Mouse (Mus musculus): ENCODE data around the gene Ccr9. TPM values are rescaled to one million over a fixed set of nuclear protein-coding genes. Genes with fewer than 3 reads are reported as not detected.

Ccr9 gene
- polyA plus RNA-seq, 1 experiment: not detected

DNA sequence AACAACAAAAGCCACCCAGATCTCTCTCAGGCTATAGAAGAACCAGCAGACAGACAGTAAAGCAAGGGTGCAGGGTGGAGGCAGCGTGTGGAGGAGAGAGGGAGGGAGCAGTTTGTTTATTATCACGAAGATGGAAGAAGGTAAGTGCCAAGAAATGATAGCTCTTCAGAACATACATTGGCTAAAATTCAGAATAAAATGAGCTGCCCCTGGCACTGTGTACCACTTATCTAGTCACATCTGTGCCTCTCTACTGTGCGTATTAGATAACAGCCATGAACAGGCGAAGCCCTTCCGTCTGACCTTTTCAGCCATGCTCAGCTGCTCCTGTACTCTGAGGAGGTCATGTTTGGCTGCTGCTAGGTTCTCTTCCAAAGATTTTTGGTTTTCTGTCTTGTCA is 23.6 kb downstream of the Ccr9 start:
- no peaks in the 10 kb centered on the region for H3K27me3 ChIP-seq (ENCODE audit: control insufficient read depth, insufficient read depth, low read length, poor library complexity, severe bottlenecking)
- H3K27ac ChIP-seq (ENCODE audit: insufficient read depth, low read length): no peak overlapping the region
- TF ChIP-seq POLR2A (IDR thresholded peaks at IDR 0.05; ENCODE audit: insufficient read depth, low read length): no peak
- TF ChIP-seq EP300 (IDR thresholded peaks at IDR 0.05; ENCODE audit: insufficient read depth, low read depth, low read length): no peak
- TF ChIP-seq CTCF (IDR thresholded peaks at IDR 0.05; ENCODE audit: low read depth, low read length): no peak
- H3K9ac ChIP-seq (ENCODE audit: low read depth, poor library complexity, severe bottlenecking): no peak overlapping the region
- H3K36me3 ChIP-seq (ENCODE audit: control insufficient read depth, insufficient read depth, low read length, poor library complexity, severe bottlenecking): no peaks in the 10 kb centered on the region; the same call in 1 of the 2 replicates
- no peak overlapping the region for H3K4me3 ChIP-seq (ENCODE audit: low read depth, low read length)
- no peaks in the 10 kb centered on the region for H3K9me3 ChIP-seq (replicated peaks; ENCODE audit: control insufficient read depth, insufficient read depth, low read length, poor library complexity, severe bottlenecking)
- no peaks in the 10 kb centered on the region for H3K4me1 ChIP-seq (ENCODE audit: control insufficient read depth, insufficient read depth, low read length)

DNA sequence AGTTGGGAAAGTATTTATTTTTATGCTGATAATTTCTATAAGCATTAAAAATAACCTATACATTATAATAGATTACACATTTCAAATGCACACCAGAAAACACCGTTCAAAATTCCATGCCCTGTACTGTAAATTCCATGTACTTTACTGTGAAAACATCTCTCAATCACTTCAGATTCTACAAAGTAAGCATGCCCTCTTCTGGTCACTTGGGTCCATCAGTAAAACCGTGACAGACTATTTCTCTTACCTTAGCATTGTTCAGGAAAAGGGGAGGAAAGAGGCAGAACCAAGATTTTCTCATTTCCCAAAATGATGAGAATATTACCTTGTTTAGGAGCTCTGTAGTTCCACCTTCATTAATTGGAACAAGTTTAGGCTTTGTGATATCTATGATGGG is 31.0 kb downstream of the Ccr9 start:
- H3K36me3 ChIP-seq (ENCODE audit: control insufficient read depth, insufficient read depth, low read length, poor library complexity, severe bottlenecking): no peaks in the 10 kb centered on the region; the same call in 1 of the 2 replicates

GRCm38 (mm10) chr9:123713111-123713510 is 34.9 kb downstream of the Ccr9 start:
- H3K9ac ChIP-seq (ENCODE audit: low read depth, poor library complexity, severe bottlenecking): no peak overlapping the region
- no peak for TF ChIP-seq CTCF (IDR thresholded peaks at IDR 0.05; ENCODE audit: low read depth, low read length)
- no peak for TF ChIP-seq EP300 (IDR thresholded peaks at IDR 0.05; ENCODE audit: insufficient read depth, low read depth, low read length)
- no peak for TF ChIP-seq POLR2A (IDR thresholded peaks at IDR 0.05; ENCODE audit: insufficient read depth, low read length)
- no peaks in the 10 kb centered on the region for H3K4me1 ChIP-seq (ENCODE audit: control insufficient read depth, insufficient read depth, low read length)

More for the DNA sequence above, 31.0 kb downstream of the Ccr9 start:
- no peak for TF ChIP-seq POLR2A (IDR thresholded peaks at IDR 0.05; ENCODE audit: insufficient read depth, low read length)
- no peak for TF ChIP-seq CTCF (IDR thresholded peaks at IDR 0.05; ENCODE audit: low read depth, low read length)
- TF ChIP-seq EP300 (IDR thresholded peaks at IDR 0.05; ENCODE audit: insufficient read depth, low read depth, low read length): no peak
- no peak overlapping the region for H3K9ac ChIP-seq (ENCODE audit: low read depth, poor library complexity, severe bottlenecking)
- H3K27ac ChIP-seq (ENCODE audit: insufficient read depth, low read length): no peak overlapping the region
- no peak overlapping the region for H3K4me3 ChIP-seq (ENCODE audit: low read depth, low read length)
- H3K9me3 ChIP-seq (replicated peaks; ENCODE audit: control insufficient read depth, insufficient read depth, low read length, poor library complexity, severe bottlenecking): no peaks in the 10 kb centered on the region
- no peaks in the 10 kb centered on the region for H3K27me3 ChIP-seq (ENCODE audit: control insufficient read depth, insufficient read depth, low read length, poor library complexity, severe bottlenecking)
- no peaks in the 10 kb centered on the region for H3K4me1 ChIP-seq (ENCODE audit: control insufficient read depth, insufficient read depth, low read length)

DNA sequence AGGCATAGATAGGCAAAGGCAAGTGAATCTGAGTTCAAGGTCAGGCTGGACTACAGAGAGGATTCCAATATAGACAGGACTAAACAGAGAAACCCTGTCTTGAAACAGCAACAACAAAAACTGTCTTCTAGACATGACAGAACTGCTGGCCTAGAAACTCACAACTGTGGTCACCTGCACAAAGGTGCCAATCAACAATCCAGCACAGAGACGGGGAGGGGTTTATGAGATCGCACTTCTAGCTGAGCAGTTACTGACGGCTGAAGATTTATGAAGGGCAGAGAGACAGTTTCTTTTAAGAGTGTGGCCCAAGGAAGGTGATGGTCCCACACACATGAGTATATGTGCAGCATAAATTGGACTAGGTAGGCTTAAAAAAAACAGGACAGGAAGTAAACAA is 38.1 kb downstream of the Ccr9 start:
- H3K9ac ChIP-seq (ENCODE audit: low read depth, poor library complexity, severe bottlenecking): no peak overlapping the region

More at GRCm38 (mm10) chr9:123713111-123713510, 34.9 kb downstream of the Ccr9 start:
- no peaks in the 10 kb centered on the region; the same call in 1 of the 2 replicates for H3K36me3 ChIP-seq (ENCODE audit: control insufficient read depth, insufficient read depth, low read length, poor library complexity, severe bottlenecking)
- no peaks in the 10 kb centered on the region for H3K27me3 ChIP-seq (ENCODE audit: control insufficient read depth, insufficient read depth, low read length, poor library complexity, severe bottlenecking)
- H3K4me3 ChIP-seq (ENCODE audit: low read depth, low read length): no peak overlapping the region
- no peak overlapping the region for H3K27ac ChIP-seq (ENCODE audit: insufficient read depth, low read length)
- no peaks in the 10 kb centered on the region for H3K9me3 ChIP-seq (replicated peaks; ENCODE audit: control insufficient read depth, insufficient read depth, low read length, poor library complexity, severe bottlenecking)

DNA sequence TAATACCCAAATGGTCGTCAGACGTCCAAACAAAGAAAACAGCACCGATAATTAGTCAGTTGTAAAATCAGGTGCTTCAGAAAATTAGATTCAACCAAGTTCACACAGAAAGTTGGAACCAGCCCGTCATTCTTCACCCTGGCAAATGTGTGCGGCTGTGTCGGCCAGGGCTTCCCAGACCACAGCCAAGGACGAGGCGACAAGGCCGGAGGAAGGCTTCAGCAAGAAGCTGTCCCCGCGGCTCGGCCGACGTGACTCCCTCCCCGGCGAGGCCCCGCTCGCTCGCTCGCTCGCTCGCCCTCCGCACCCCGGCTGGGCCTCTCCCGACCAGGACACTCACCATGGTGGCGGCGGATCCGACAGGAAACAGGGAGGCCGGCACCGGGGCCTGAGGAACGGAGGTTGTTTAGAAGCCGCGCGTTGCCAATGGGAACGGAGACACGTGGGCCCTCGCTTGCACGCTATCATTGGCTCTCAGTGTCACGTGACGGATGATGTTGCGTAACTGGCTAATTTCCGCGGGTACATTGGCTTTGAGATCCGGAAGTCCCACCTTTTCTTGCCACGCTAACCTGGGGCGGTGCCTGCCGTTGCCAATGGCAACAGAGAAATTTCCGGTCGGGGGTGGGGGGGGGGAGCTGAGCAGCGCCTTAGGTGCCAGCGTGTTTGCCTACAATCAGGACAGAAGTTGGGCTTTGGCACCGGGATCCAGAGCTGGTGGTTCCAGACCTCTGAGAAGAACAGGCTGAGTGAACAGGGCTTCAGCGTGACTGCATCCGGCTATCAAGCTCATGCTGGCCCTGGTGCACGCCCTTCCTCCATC is 39.2 kb downstream of the Ccr9 start, which contains the start of gene Lztfl1:
Lztfl1 (minus strand) TSS at position 512 of the 823 bp plus-strand sequence.
- Histone ChIP-seq H3K27me3 (ENCODE audit: control insufficient read depth, insufficient read depth, low read length, poor library complexity, severe bottlenecking) (no peaks in the 10 kb centered on the region), H3K9me3 (replicated peaks; ENCODE audit: control insufficient read depth, insufficient read depth, low read length, poor library complexity, severe bottlenecking) (no peaks in the 10 kb centered on the region; the same call in 1 of the 2 replicates), H3K27ac (ENCODE audit: insufficient read depth, low read length) (no peak within 1 kb of the TSS), H3K36me3 (ENCODE audit: control insufficient read depth, insufficient read depth, low read length, poor library complexity, severe bottlenecking) (no peaks in the 10 kb centered on the region), H3K9ac (ENCODE audit: low read depth, poor library complexity, severe bottlenecking) (peak within 1 kb of the TSS; percentile 70), H3K4me1 (ENCODE audit: control insufficient read depth, insufficient read depth, low read length) (no peaks in the 10 kb centered on the region), H3K4me3 (ENCODE audit: low read depth, low read length) (peak within 1 kb of the TSS; percentile 89)
- TF ChIP-seq EP300 (IDR thresholded peaks at IDR 0.05; ENCODE audit: insufficient read depth, low read depth, low read length): no peak
- TF ChIP-seq POLR2A (IDR thresholded peaks at IDR 0.05; ENCODE audit: insufficient read depth, low read length): no peak
- no peak for TF ChIP-seq CTCF (IDR thresholded peaks at IDR 0.05; ENCODE audit: low read depth, low read length)

More for the DNA sequence above, 38.1 kb downstream of the Ccr9 start:
- H3K4me1 ChIP-seq (ENCODE audit: control insufficient read depth, insufficient read depth, low read length): no peaks in the 10 kb centered on the region
- H3K27ac ChIP-seq (ENCODE audit: insufficient read depth, low read length): no peak overlapping the region
- H3K27me3 ChIP-seq (ENCODE audit: control insufficient read depth, insufficient read depth, low read length, poor library complexity, severe bottlenecking): no peaks in the 10 kb centered on the region
- H3K4me3 ChIP-seq (ENCODE audit: low read depth, low read length): no peak overlapping the region
- H3K9me3 ChIP-seq (replicated peaks; ENCODE audit: control insufficient read depth, insufficient read depth, low read length, poor library complexity, severe bottlenecking): no peaks in the 10 kb centered on the region; the same call in 1 of the 2 replicates
- TF ChIP-seq POLR2A (IDR thresholded peaks at IDR 0.05; ENCODE audit: insufficient read depth, low read length): no peak
- H3K36me3 ChIP-seq (ENCODE audit: control insufficient read depth, insufficient read depth, low read length, poor library complexity, severe bottlenecking): no peaks in the 10 kb centered on the region

Measured in ES-Bruce4 (cell line).